8 mouse cellular contexts compared by ENCODE assay signal in the genomic region with DNA sequence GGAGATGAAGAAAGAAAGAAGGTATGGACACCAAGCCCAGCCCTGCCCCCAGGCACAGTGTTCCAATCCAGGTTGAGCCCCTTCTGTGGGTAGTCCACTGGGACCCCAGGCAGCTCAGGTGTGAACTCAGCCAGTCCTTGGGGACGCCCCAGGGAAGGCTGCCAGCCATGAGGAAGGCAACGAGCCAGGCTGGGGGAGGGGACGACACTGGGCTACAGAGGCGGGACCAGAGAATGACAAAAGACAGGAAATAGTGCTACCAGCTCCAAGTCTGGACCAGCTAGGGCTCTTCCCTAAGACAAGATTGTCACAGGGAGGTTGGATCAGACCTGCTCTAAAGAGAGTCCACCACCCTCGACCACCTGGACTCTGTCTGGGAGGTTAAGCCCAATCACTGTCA. TPM values are rescaled to one million over a fixed set of nuclear protein-coding genes. Genes with fewer than 3 reads are reported as not detected.
DNase-seq lines count a peak whose midpoint lies in the region; ATAC-seq and TF ChIP-seq lines count a peak whose summit lies in the region.

No protein-coding gene starts in this region.

- no peaks in the 10 kb centered on the region for H3K36me3 ChIP-seq in intestine, postnatal 0 days (ENCODE audit: control insufficient read depth, insufficient read depth)
- H3K36me3 ChIP-seq in liver, embryonic 14.5 days (replicated peaks; ENCODE audit: control insufficient read depth, insufficient read depth, low read depth), result no peaks in the 10 kb centered on the region
- H3K36me3 ChIP-seq in neural tube, embryonic 12.5 days, result no peaks in the 10 kb centered on the region

- TF ChIP-seq EP300 in liver, embryonic 14.5 days (IDR thresholded peaks at IDR 0.05; ENCODE audit: low read depth), result no peak

- peak; percentile 57 to 65 for DNase-seq in right cerebral cortex, adult 2 months (ENCODE audit: low spot score in 2 of 2)
- DNase-seq in right cerebral cortex, adult 18-20 months, result no peak
- peak; percentile 82 for DNase-seq in cerebellum, adult 8-10 months
- peak; percentile 99 for DNase-seq in heart, adult 11 months
- DNase-seq in liver, embryonic 14.5 days (ENCODE audit: low read depth in 3 of 3, low spot score in 3 of 3), result no peak
- DNase-seq in yolk sac, embryonic 10.5 days (ENCODE audit: low spot score), result peak; percentile 72

- no peaks in the 10 kb centered on the region for H3K9me3 ChIP-seq in intestine, postnatal 0 days (ENCODE audit: control insufficient read depth)
- H3K9me3 ChIP-seq in liver, embryonic 14.5 days (ENCODE audit: control insufficient read depth, low read length), result no peaks in the 10 kb centered on the region
- H3K9me3 ChIP-seq in neural tube, embryonic 12.5 days, result no peaks in the 10 kb centered on the region

- H3K9ac ChIP-seq in intestine, postnatal 0 days (ENCODE audit: low read depth, low read length), result peak overlapping the region; percentile 40
- no peak overlapping the region for H3K9ac ChIP-seq in liver, embryonic 14.5 days (replicated peaks)
- no peak overlapping the region; the same call in 1 of the 2 replicates for H3K9ac ChIP-seq in neural tube, embryonic 12.5 days

- peak; percentile 10; the same call in 1 of the 2 replicates for ATAC-seq in intestine, postnatal 0 days
- ATAC-seq in liver, embryonic 14.5 days (ENCODE audit: insufficient read depth), result peak; percentile 6; the same call in 1 of the 2 replicates
- ATAC-seq in neural tube, embryonic 12.5 days (ENCODE audit: low FRiP score, low read depth), result no peak

- no peaks in the 10 kb centered on the region for H3K27me3 ChIP-seq in intestine, postnatal 0 days (replicated peaks; ENCODE audit: control insufficient read depth, insufficient read depth, low read length)
- peaks cover 43% of the 10 kb centered on the region for H3K27me3 ChIP-seq in liver, embryonic 14.5 days (ENCODE audit: control insufficient read depth, insufficient read depth, low read length)
- 0 out of 2 replicates have a peak, but pooled peaks cover 6% of the 10 kb centered on the region for H3K27me3 ChIP-seq in neural tube, embryonic 12.5 days (replicated peaks)

- peak overlapping the region; percentile 11; the same call in 1 of the 2 replicates for H3K4me3 ChIP-seq in intestine, postnatal 0 days (ENCODE audit: low read depth, low read length)
- H3K4me3 ChIP-seq in liver, embryonic 14.5 days (ENCODE audit: insufficient read depth in 1 of 2, low read depth in 2 of 2, low read length in 2 of 2), result no peak overlapping the region
- no peak overlapping the region for H3K4me3 ChIP-seq in neural tube, embryonic 12.5 days

- peaks cover 40% of the 10 kb centered on the region for H3K4me1 ChIP-seq in intestine, postnatal 0 days (replicated peaks; ENCODE audit: control insufficient read depth, insufficient read depth, low read length)
- H3K4me1 ChIP-seq in liver, embryonic 14.5 days (replicated peaks; ENCODE audit: control insufficient read depth in 2 of 2, insufficient read depth in 2 of 2, low read length in 1 of 2), result peaks cover 7 to 38% of the 10 kb centered on the region in 2 experiments
- peaks cover 77% of the 10 kb centered on the region for H3K4me1 ChIP-seq in neural tube, embryonic 12.5 days

- H3K4me2 ChIP-seq in intestine, postnatal 0 days (replicated peaks; ENCODE audit: low read depth), result peak overlapping the region; percentile 90
- H3K4me2 ChIP-seq in liver, embryonic 14.5 days (ENCODE audit: low read depth), result peak overlapping the region; percentile 48
- H3K4me2 ChIP-seq in neural tube, embryonic 12.5 days (replicated peaks), result peak overlapping the region; percentile 89

- no peak for TF ChIP-seq CTCF in intestine, postnatal 0 days (IDR thresholded peaks at IDR 0.05; ENCODE audit: low read depth)
- TF ChIP-seq CTCF in liver, embryonic 14.5 days (IDR thresholded peaks at IDR 0.05; ENCODE audit: low read depth), result no peak

- H3K27ac ChIP-seq in intestine, postnatal 0 days (ENCODE audit: low read depth, low read length), result peak overlapping the region; percentile 88
- peak overlapping the region; percentile 47 for H3K27ac ChIP-seq in liver, embryonic 14.5 days
- no peak overlapping the region for H3K27ac ChIP-seq in neural tube, embryonic 12.5 days

- 5% methylated on average over 5 of the region's 5 CpGs for WGBS in intestine, postnatal 0 days
- 4% methylated on average over 5 of the region's 5 CpGs for WGBS in liver, embryonic 14.5 days (ENCODE audit: insufficient replicate concordance)
- 7% methylated on average over 5 of the region's 5 CpGs for WGBS in neural tube, embryonic 12.5 days

RNA-seq across cellular contexts. Expression of a gene that starts 3.5 kb away (rescaled TPM):
- 71.5 and 74.0 TPM in 2 replicates for polyA plus RNA-seq in intestine, postnatal 0 days (2015; fragmentation: Nextera tagmentation; extraction: Ambion mirVana)
- polyA plus RNA-seq in liver, embryonic 14.5 days (2012; rRNA removed), result 21.6 and 23.7 TPM in 2 replicates
- polyA plus RNA-seq in liver, embryonic 14.5 days (2014; fragmentation: Nextera tagmentation; extraction: Ambion mirVana), result 16.4 and 18.3 TPM in 2 replicates
- 123 and 126 TPM in 2 replicates for polyA plus RNA-seq in neural tube, embryonic 12.5 days (2016; fragmentation: Nextera tagmentation; extraction: Ambion mirVana)

RNA-seq across cellular contexts. Expression of a gene that starts 19.2 kb away (rescaled TPM):
- 3.2 and 3.4 TPM in 2 replicates for polyA plus RNA-seq in intestine, postnatal 0 days (2015; fragmentation: Nextera tagmentation; extraction: Ambion mirVana)
- polyA plus RNA-seq in liver, embryonic 14.5 days (2012; rRNA removed), result 4.5 TPM in 2 replicates
- polyA plus RNA-seq in liver, embryonic 14.5 days (2014; fragmentation: Nextera tagmentation; extraction: Ambion mirVana), result 1.6 and 2.4 TPM in 2 replicates
- 55.5 and 62.6 TPM in 2 replicates for polyA plus RNA-seq in neural tube, embryonic 12.5 days (2016; fragmentation: Nextera tagmentation; extraction: Ambion mirVana)

RNA-seq across cellular contexts. Expression of a gene that starts 27.7 kb away (rescaled TPM):
- polyA plus RNA-seq in intestine, postnatal 0 days (2015; fragmentation: Nextera tagmentation; extraction: Ambion mirVana), result 1.6 and 1.9 TPM in 2 replicates
- 0.84 TPM in 2 replicates for polyA plus RNA-seq in liver, embryonic 14.5 days (2012; rRNA removed)
- 0.49 and 0.83 TPM in 2 replicates for polyA plus RNA-seq in liver, embryonic 14.5 days (2014; fragmentation: Nextera tagmentation; extraction: Ambion mirVana)
- polyA plus RNA-seq in neural tube, embryonic 12.5 days (2016; fragmentation: Nextera tagmentation; extraction: Ambion mirVana), result 45.7 and 46.6 TPM in 2 replicates

RNA-seq across cellular contexts. Expression of a gene that starts 34.2 kb away (rescaled TPM):
- polyA plus RNA-seq in intestine, postnatal 0 days (2015; fragmentation: Nextera tagmentation; extraction: Ambion mirVana), result 17.7 and 21.3 TPM in 2 replicates
- polyA plus RNA-seq in liver, embryonic 14.5 days (2012; rRNA removed), result 11.6 and 15.3 TPM in 2 replicates
- polyA plus RNA-seq in liver, embryonic 14.5 days (2014; fragmentation: Nextera tagmentation; extraction: Ambion mirVana), result 17.7 and 19.5 TPM in 2 replicates
- polyA plus RNA-seq in neural tube, embryonic 12.5 days (2016; fragmentation: Nextera tagmentation; extraction: Ambion mirVana), result 56.9 and 69.7 TPM in 2 replicates

RNA-seq across cellular contexts. Expression of a gene that starts 36.6 kb away (rescaled TPM):
- 2.3 and 2.7 TPM in 2 replicates for polyA plus RNA-seq in intestine, postnatal 0 days (2015; fragmentation: Nextera tagmentation; extraction: Ambion mirVana)
- polyA plus RNA-seq in liver, embryonic 14.5 days (2012; rRNA removed), result 1.7 and 1.8 TPM in 2 replicates
- polyA plus RNA-seq in liver, embryonic 14.5 days (2014; fragmentation: Nextera tagmentation; extraction: Ambion mirVana), result 1.1 TPM in 2 replicates
- 11.7 and 13.4 TPM in 2 replicates for polyA plus RNA-seq in neural tube, embryonic 12.5 days (2016; fragmentation: Nextera tagmentation; extraction: Ambion mirVana)

Comparison
In these comparisons a context has a peak if more than half of its experiments do, and no peak if none do; other contexts are left out.
1. DNase-seq: peak in right cerebral cortex, adult 2 months (2 of 2), cerebellum, adult 8-10 months (single experiment), heart, adult 11 months (single experiment) and yolk sac, embryonic 10.5 days (single experiment); none in right cerebral cortex, adult 18-20 months (single experiment) and liver, embryonic 14.5 days (0 of 3).
2. RNA of a gene that starts 19.2 kb away (polyA plus RNA-seq): 55.5 to 62.6 TPM in neural tube, embryonic 12.5 days; 1.6 to 4.5 TPM in liver, embryonic 14.5 days and 3.2 to 3.4 TPM in intestine, postnatal 0 days; every median in the first group is over 10 times any median in the second.
3. RNA of a gene that starts 27.7 kb away (polyA plus RNA-seq): 45.7 to 46.6 TPM in neural tube, embryonic 12.5 days; 1.6 to 1.9 TPM in intestine, postnatal 0 days and 0.49 to 0.84 TPM in liver, embryonic 14.5 days; every median in the first group is over 10 times any median in the second.
4. Peak in every context shown above with its lines, with median percentiles within 50 percentile points of each other: H3K4me2 ChIP-seq.